Mouse (Mus musculus): ENCODE data around the gene Zbtb8b. TPM values are rescaled to one million over a fixed set of nuclear protein-coding genes. Genes with fewer than 3 reads are reported as not detected.

The Zbtb8b gene
- total and polyA plus RNA-seq, 2 experiments from 2014 or later: 14.3 to 14.5 TPM

- no peak for ATAC-seq (ENCODE audit: low FRiP score)
- no peak overlapping the region for H3K4me3 ChIP-seq (ENCODE audit: low read depth, low read length)
- TF ChIP-seq CTCF (IDR thresholded peaks at IDR 0.05): no peak
- no peaks in the 10 kb centered on the region for H3K27me3 ChIP-seq (ENCODE audit: insufficient read depth, low read length)
- H3K36me3 ChIP-seq (ENCODE audit: insufficient read depth, low read length): no peaks in the 10 kb centered on the region
- WGBS: 91% methylated on average over 2 of the region's 2 CpGs
- no peaks in the 10 kb centered on the region for H3K4me1 ChIP-seq (ENCODE audit: insufficient read depth, low read length)
- no peak overlapping the region for H3K9ac ChIP-seq (replicated peaks; ENCODE audit: low read length, poor library complexity, severe bottlenecking)
- no peaks in the 10 kb centered on the region for H3K9me3 ChIP-seq (ENCODE audit: low read length)
- DNase-seq (ENCODE audit: low spot score): no peak
- H3K27ac ChIP-seq (ENCODE audit: low read depth, low read length): no peak overlapping the region
- H3K4me2 ChIP-seq (ENCODE audit: low read depth, low read length, poor library complexity, severe bottlenecking): no peak overlapping the region
Measured at GRCm38 (mm10) chr4:129382488-129382887, 58.2 kb downstream of the Zbtb8b start.

GRCm38 (mm10) chr4:129382029-129382428 is 58.6 kb downstream of the Zbtb8b start:
- Histone ChIP-seq H3K9me3 (ENCODE audit: low read length) (no peaks in the 10 kb centered on the region), H3K4me3 (ENCODE audit: low read depth, low read length) (no peak overlapping the region), H3K27me3 (ENCODE audit: insufficient read depth, low read length) (no peaks in the 10 kb centered on the region), H3K36me3 (ENCODE audit: insufficient read depth, low read length) (no peaks in the 10 kb centered on the region), H3K4me1 (ENCODE audit: insufficient read depth, low read length) (no peaks in the 10 kb centered on the region), H3K27ac (ENCODE audit: low read depth, low read length) (no peak overlapping the region), H3K9ac (replicated peaks; ENCODE audit: low read length, poor library complexity, severe bottlenecking) (no peak overlapping the region), H3K4me2 (ENCODE audit: low read depth, low read length, poor library complexity, severe bottlenecking) (no peak overlapping the region)
- TF ChIP-seq CTCF (IDR thresholded peaks at IDR 0.05): no peak
- no peak for ATAC-seq (ENCODE audit: low FRiP score)
- no peak for DNase-seq (ENCODE audit: low spot score)
- WGBS: 89% methylated on average over 9 of the region's 9 CpGs

- Histone ChIP-seq H3K9me3 (ENCODE audit: low read length) (no peaks in the 10 kb centered on the region), H3K9ac (replicated peaks; ENCODE audit: low read length, poor library complexity, severe bottlenecking) (no peak overlapping the region), H3K4me1 (ENCODE audit: insufficient read depth, low read length) (no peaks in the 10 kb centered on the region; the same call in 1 of the 2 replicates), H3K4me3 (ENCODE audit: low read depth, low read length) (no peak overlapping the region), H3K4me2 (ENCODE audit: low read depth, low read length, poor library complexity, severe bottlenecking) (no peak overlapping the region), H3K36me3 (ENCODE audit: insufficient read depth, low read length) (no peaks in the 10 kb centered on the region), H3K27ac (ENCODE audit: low read depth, low read length) (no peak overlapping the region), H3K27me3 (ENCODE audit: insufficient read depth, low read length) (no peaks in the 10 kb centered on the region)
- no peak for TF ChIP-seq CTCF (IDR thresholded peaks at IDR 0.05)
- no peak for ATAC-seq (ENCODE audit: low FRiP score)
- no peak for DNase-seq (ENCODE audit: low spot score)
- 82% methylated on average over 8 of the region's 8 CpGs for WGBS
Measured at GRCm38 (mm10) chr4:129381148-129381547, 59.5 kb downstream of the Zbtb8b start.

- ATAC-seq (ENCODE audit: low FRiP score) (no peak), DNase-seq (ENCODE audit: low spot score) (no peak)
- H3K4me1 ChIP-seq (ENCODE audit: insufficient read depth, low read length): no peaks in the 10 kb centered on the region; the same call in 1 of the 2 replicates
- no peak overlapping the region for H3K27ac ChIP-seq (ENCODE audit: low read depth, low read length)
- 84% methylated on average over 3 of the region's 3 CpGs for WGBS
- no peak overlapping the region for H3K4me2 ChIP-seq (ENCODE audit: low read depth, low read length, poor library complexity, severe bottlenecking)
- no peaks in the 10 kb centered on the region for H3K27me3 ChIP-seq (ENCODE audit: insufficient read depth, low read length)
- no peak overlapping the region for H3K9ac ChIP-seq (replicated peaks; ENCODE audit: low read length, poor library complexity, severe bottlenecking)
- H3K9me3 ChIP-seq (ENCODE audit: low read length): no peaks in the 10 kb centered on the region
- no peak overlapping the region for H3K4me3 ChIP-seq (ENCODE audit: low read depth, low read length)
- TF ChIP-seq CTCF (IDR thresholded peaks at IDR 0.05): no peak
- no peaks in the 10 kb centered on the region for H3K36me3 ChIP-seq (ENCODE audit: insufficient read depth, low read length)
Measured at GRCm38 (mm10) chr4:129379805-129380204, 60.8 kb downstream of the Zbtb8b start.

GRCm38 (mm10) chr4:129377601-129378390 is 62.9 kb downstream of the Zbtb8b start, which contains the start of gene Zbtb8a:
Gene Zbtb8a (minus strand): TSS chr4:129378116.
- ATAC-seq (ENCODE audit: low FRiP score): peak; percentile 65
- 1% methylated on average over 61 of the region's 65 CpGs for WGBS
- no peaks in the 10 kb centered on the region for H3K9me3 ChIP-seq (ENCODE audit: low read length)

GRCm38 (mm10) chr4:129376961-129377545 is 63.6 kb downstream of the Zbtb8b start:
- Histone ChIP-seq H3K4me3 (ENCODE audit: low read depth, low read length) (peak overlapping the region; percentile 80), H3K27ac (ENCODE audit: low read depth, low read length) (peak overlapping the region; percentile 89), H3K36me3 (ENCODE audit: insufficient read depth, low read length) (no peaks in the 10 kb centered on the region), H3K4me1 (ENCODE audit: insufficient read depth, low read length) (no peaks in the 10 kb centered on the region; the same call in 1 of the 2 replicates), H3K9ac (replicated peaks; ENCODE audit: low read length, poor library complexity, severe bottlenecking) (peak overlapping the region; percentile 92), H3K4me2 (ENCODE audit: low read depth, low read length, poor library complexity, severe bottlenecking) (peak overlapping the region; percentile 58), H3K27me3 (ENCODE audit: insufficient read depth, low read length) (no peaks in the 10 kb centered on the region), H3K9me3 (ENCODE audit: low read length) (no peaks in the 10 kb centered on the region)
- DNase-seq (ENCODE audit: low spot score) (peak; percentile 64), ATAC-seq (ENCODE audit: low FRiP score) (peak; percentile 49)
- WGBS: under 1% methylated on average over 30 of the region's 68 CpGs
- TF ChIP-seq CTCF (IDR thresholded peaks at IDR 0.05): peak; percentile 30

More at GRCm38 (mm10) chr4:129377601-129378390, 62.9 kb downstream of the Zbtb8b start, which contains the start of gene Zbtb8a:
- no peaks in the 10 kb centered on the region for H3K27me3 ChIP-seq (ENCODE audit: insufficient read depth, low read length)
- H3K4me2 ChIP-seq (ENCODE audit: low read depth, low read length, poor library complexity, severe bottlenecking): peak within 1 kb of the TSS; percentile 58
- H3K27ac ChIP-seq (ENCODE audit: low read depth, low read length): peak within 1 kb of the TSS; percentile 89
- no peaks in the 10 kb centered on the region for H3K36me3 ChIP-seq (ENCODE audit: insufficient read depth, low read length)
- H3K9ac ChIP-seq (replicated peaks; ENCODE audit: low read length, poor library complexity, severe bottlenecking): peak within 1 kb of the TSS; percentile 92
- TF ChIP-seq CTCF (IDR thresholded peaks at IDR 0.05): no peak
- peak; percentile 83 for DNase-seq (ENCODE audit: low spot score)
- H3K4me3 ChIP-seq (ENCODE audit: low read depth, low read length): peak within 1 kb of the TSS; percentile 80
- no peaks in the 10 kb centered on the region; the same call in 1 of the 2 replicates for H3K4me1 ChIP-seq (ENCODE audit: insufficient read depth, low read length)
